Mouse (Mus musculus) gastrocnemius, postnatal 4 days (tissue): ENCODE measurements around the gene Npc2. TPM values are rescaled to one million over a fixed set of nuclear protein-coding genes. Genes with fewer than 3 reads are reported as not detected.
A peak's percentile ranks its signal among the peaks of the same experiment; 100 is the strongest.

ENCODE experiments used
- DNase-seq, 2 experiments: peaks; one replicate each; pipeline ENCODE4 v3.0.0; 2021 to 2022; ENCODE audit warnings: low spot score in 2 of 2, mixed read lengths in 2 of 2
- long read RNA-seq, 2 experiments: library from polyadenylated mRNA; stranded (forward); transcript quantifications; one replicate each; pipeline ENCODE4 v2.0.0; 2021
- total RNA-seq, 2 experiments: library from RNA; stranded (reverse); gene quantifications; 2 replicates each; pipeline ENCODE4 v1.2.3; 2021

The Npc2 gene
- total RNA-seq: 10 to 100 TPM; 40.4 to 44.1 TPM
- long read RNA-seq, experiment 1, transcript Npc2-201 (4 exons, 3,299 nt): major isoform, 108 of 110 reads
- long read RNA-seq, experiment 1, partial matches to known transcripts: 0 of 110 reads
- long read RNA-seq, experiment 1, other reads (novel, unspliced or antisense): 2 of 110 reads
- long read RNA-seq, experiment 2, transcript Npc2-201 (4 exons, 3,299 nt): major isoform, 99 of 103 reads
- long read RNA-seq, experiment 2, partial matches to known transcripts: 4 of 103 reads
- long read RNA-seq, experiment 2, other reads (novel, unspliced or antisense): 0 of 103 reads

DNA sequence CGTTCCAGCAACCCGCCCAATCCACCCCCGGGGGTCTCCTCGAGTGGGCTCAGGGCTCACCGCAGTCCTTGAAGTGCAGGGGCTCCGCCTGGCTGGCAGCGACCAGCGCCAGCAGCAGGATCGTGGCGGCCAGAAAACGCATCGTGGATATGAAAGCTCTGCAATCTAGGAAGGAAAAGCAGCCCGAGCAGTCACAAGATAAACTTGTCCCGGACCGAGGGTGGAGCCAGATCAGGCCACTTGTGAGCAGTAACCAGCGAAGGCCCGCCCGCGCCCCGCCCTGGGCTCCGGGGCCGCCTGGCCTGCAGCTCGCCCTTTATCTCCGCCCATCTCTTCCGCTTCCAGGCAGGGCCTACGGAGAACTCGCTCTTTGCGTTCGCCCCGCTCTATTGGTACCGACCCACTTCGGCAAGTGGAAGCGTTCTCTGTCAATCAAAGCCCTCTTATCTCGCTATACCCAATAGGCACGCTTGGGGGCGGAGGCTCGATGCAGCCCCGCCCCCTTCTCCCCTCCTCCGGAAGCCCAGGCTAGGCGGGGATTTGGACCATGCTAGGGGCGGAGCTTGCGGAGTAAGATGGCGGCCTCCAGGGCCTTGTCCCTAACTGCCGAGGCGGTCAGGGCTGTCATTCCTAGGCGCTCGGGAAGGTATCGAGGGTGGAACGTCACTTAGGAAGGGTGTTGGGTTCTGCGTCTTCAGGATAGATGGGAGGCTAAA is at the start of gene Npc2, which contains the start of gene Isca2:
Npc2 (minus strand) TSS at position 427 of the 716 bp plus-strand sequence.
Isca2 (plus strand) TSS at position 526 of the 716 bp plus-strand sequence.
- DNase-seq: peak; percentile 91 to 95

DNA sequence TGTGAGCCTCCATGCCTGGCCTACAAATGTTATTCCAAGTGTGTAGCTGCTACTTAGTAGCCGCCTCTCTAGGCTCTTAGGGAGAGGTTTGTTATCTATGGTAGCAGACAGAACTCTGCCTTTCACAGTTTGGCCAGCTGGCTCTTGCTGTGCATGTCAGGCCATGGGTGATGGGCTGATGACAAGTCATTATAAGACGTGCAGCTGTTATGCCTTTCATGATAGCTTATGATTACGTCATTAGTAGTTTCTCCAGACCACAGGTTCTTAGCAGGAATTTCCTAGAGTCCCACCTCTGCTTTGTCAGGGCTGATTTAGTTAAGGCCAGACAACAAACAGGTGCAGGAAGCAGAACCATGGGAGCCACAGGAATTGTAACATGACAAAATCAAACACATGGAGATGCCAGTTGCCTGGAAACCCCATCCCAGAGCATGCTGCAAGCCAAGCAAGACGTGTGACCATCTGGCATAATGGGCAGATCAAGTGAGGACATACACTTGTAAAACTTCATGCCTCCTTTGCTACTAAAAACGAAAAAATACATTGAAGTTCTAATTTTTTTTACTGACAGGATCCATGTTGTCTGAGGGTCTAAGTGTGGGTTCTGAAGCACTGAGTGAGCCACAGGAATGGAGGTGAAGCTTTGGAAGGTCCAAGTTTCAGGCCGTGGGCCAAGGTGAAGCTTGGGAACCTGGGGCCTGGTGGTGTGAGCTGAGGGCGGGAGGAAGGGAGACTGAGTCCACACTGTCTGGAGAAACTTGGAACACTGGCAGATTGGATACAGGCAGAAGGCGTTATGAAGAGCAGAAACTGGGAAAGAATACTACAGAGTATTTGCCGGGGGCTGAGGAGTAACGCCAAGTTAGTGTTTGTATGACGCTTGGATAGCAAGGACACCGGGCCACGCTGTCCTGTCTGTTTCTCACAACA is 46.5 kb upstream of the Npc2 start:
- DNase-seq: no peak

DNA sequence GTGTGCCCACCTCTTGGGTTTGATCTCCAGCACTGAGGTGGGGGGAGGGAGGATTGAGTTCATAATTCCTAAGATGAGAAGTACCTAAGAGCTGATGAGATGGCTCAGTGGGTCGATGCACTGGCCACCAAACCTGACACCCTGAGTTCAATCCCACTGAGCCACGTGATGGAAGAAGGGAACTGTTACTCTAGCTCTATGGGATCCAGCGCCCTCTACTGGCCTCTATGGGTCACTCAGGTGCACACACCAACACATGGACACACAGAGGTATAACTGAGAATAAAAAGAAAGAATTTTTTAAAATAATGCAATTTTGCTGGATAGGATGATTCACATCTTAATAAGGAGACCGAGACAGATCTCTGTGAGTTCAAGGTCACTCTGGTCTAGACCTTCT is 45.5 kb upstream of the Npc2 start:
- DNase-seq: no peak

DNA sequence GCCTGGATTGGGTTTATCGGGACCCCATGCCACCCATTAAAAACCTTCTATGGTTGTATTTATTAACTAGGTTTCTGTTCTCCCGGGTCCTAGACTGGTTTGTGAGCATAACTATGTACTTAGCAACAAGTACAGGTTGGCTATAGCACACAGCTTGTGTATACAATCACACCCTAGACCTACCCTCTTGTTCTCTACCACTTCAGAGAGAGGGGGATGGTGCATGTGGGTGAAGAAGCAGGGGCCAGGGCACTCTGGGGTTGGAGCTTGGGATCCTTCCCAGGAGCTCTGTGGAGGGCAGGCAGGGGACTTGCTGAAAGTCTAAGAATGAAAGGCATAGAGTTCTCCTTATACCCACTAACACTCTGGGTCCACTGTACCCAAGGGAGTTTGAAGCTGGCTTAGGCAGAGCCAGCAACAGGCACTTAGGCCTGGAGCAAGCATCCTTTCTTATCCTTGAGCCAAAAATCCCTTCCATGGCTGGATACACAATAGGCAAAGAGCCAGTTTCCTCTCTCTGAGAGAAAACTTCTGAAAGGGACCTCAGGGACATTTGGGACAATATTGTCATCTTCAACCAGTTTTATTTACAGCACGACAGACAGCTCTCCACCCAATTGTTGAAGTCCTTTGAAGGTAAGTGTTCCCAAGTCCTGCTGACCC is 41.8 kb upstream of the Npc2 start:
- DNase-seq: no peak

DNA sequence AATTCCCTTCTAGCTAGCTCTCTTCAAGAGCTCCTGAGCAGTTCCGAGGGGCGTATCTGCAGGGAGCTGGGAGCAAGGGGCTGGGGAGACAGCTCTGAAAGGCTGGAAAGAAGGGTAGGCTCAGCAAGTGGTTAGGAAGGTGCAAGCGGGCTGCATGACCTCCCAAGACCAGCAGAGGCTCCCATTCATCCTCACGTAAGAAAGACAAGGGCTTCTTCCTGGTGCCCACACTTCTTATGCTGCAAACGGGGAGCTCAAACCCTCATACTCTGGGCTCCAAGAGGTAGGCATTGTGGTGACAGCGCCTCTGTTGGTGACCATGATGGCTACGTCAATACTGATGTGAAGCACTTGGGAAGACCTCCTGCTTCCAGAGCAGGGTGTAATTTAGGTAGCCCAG is 40.8 kb upstream of the Npc2 start:
- DNase-seq: no peak

DNA sequence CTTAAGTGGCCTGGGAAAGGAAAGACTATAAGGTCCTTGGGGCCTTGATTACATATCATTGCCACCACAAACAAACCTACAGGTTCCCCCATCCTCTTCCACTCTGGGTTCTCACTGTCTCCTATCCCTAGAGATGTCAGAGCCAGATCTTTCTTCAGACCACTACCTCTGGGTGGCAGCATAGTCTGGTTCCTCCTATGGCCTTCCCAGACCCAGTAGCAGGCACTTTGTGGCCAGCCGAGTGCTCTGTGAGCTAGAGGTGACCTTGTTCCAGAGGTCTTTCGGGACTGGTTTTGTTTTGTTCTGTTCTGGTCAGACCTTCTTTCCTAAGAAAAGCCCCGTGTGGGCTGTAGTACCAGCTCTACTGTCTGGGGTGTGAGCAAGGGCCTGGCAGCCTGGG is 39.1 kb upstream of the Npc2 start:
- DNase-seq: no peak

DNA sequence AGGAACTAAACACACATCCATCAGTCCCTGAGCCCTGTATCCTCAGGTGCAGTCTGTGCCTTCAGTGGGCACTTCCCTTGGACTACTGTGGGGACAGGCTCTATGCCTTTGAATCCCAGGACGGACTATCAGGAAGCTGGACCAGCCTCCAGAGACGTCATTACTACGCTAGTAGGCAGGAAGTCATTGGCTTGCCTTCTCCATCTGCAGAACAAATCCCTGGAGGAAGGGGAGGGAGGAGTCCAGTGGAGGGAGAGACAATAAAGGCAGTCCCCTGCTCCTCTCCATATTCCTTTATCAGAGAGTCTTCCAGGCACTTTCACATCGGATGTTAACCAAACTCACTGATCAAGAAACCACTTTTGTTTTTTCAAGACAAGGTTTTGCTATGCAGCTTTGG is 38.6 kb upstream of the Npc2 start:
- no peak for DNase-seq

DNA sequence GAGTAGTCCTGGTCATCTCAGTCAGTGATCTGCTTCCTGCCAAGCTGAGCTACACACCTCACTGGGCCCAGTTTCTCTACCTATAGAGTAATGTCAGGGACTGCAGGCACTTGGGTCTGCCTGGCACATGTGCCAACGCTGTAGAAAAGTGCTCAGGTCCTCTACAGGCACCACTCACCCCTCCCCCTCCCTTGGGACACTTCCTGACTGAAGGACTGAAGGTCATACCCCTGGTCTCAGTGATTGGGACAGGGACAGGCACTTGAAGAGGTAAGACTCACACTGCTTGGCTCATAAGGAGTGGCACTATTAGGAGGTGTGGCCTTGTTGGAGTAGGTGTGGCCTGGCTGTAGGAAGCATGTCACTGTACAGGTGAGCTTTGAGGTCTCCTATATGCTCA is 37.9 kb upstream of the Npc2 start:
- no peak for DNase-seq

DNA sequence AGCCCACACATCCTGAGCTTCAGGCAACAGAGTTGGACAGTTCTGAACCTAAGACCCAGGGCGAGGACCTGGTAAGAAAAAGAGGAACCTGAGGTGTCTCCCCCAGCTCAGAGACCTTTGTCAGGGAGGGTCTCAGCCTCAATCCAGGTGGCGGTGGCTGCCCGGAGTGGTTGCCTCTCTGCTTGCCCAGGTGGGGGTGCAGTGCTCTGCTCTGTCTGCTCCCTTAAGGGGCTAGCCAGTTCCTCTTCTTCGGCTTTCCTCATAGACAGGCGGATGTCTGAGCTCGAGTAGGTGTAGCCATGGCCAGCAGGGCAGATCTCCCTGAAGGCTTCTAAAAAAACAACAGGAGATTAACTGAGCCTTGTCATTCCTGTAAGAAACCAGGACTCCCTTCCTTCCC is 36.1 kb upstream of the Npc2 start:
- DNase-seq: no peak

DNA sequence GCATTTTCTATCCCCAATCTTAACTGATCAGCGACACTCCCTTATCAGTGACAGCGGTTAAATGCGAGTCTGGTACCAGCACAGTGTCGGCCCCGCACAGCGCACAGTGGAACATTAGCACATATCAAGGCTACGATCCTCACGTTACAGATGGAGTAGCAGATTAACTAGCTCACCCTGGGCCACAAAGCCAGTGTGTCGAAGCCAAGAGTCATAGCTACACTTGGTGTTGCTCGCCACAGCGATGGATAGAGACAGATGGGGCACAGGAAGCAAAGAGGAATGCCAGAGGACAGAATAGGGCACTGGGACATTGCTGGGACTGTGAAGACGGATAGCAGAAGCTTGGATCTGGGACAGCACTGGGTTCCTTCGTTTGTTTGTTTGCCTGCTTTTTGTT is 34.4 kb upstream of the Npc2 start:
- DNase-seq: no peak

DNA sequence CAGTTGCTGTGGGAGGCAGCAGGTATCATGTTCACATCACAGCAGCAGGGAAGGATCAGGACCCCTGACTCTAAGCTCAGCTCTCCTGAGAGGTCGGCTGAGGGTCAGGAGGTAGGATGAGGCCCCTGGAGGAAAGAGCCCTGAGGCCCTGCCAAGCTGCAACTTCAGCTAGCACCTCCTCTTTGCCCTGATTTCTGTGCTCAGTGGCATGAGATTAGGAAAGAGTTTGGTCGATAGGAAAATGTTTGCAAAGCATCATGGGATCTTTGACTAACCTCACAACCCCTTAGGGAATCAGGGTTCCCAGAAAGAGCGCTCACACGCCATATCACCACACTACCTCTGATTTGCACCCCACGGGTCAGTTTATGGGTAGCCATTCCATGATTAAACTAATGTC is 33.8 kb upstream of the Npc2 start:
- DNase-seq: no peak

DNA sequence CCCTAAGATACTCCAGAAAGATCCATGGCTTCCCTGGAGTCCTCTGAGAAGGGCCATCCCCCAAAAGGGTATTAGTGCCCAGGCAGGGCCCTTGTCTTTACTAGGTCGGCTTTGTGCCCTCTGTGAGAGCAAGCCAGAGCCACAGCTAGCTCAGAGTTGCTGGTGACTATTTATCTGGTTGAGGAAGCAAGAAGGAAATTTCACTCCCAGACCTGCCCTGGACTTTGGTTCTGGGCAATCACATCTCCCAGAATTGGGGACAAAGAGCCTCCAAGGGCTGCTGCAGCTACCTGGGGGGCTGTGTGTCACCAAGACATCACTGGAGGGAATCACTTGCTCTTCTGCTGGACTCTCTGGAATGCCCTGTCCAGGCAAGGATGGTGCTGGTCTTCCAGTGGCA is 33.1 kb upstream of the Npc2 start:
- no peak for DNase-seq

DNA sequence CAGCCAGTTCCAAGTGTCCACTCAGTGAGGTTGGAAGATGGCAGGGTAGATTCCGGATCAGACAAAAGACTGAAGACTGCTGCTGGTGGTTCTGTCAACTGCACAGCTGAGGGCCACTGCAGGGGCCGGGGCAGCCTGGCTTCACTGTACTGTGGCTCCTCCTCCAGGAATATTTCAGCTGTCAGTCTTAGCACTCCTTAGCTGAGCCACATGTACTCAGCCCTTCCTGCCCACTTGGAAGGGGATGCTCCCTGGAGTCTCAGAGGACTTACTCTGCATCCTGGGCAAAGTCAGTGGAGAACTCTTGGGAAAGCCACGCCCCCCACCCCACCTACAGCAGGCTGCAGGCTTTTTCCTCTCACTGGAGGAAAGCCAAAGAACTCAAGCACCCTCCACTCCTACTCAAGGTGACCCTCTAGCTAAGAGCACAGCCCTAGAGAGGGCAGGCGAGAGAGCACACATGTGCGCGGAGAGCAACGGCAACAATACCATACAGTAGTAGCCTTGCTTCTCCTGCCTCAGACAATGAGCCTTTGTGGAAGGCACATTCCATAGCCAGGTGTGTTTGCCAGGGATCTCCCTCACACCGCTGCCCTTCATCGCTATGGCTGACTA is 32.4 kb upstream of the Npc2 start:
- DNase-seq: no peak

DNA sequence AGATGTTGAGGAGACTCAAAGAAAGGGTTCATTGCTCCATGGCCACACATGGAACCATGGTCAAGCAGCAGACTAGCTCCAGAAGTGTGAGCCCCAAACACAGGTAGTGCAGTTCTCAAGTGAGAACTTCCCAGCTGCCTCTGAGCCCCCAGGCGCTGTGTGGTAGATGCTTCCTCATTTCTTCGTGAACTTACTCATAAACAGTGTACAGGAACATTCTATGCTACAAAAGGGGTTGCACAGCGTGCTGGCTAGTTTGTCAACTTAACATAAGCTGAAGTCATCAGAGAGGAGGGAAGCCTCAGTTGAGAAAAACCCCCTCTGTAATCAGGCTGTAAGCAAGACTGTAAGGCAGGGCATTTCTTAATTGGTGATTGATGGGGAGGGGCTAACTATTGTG is 29.7 kb upstream of the Npc2 start:
- no peak for DNase-seq

DNA sequence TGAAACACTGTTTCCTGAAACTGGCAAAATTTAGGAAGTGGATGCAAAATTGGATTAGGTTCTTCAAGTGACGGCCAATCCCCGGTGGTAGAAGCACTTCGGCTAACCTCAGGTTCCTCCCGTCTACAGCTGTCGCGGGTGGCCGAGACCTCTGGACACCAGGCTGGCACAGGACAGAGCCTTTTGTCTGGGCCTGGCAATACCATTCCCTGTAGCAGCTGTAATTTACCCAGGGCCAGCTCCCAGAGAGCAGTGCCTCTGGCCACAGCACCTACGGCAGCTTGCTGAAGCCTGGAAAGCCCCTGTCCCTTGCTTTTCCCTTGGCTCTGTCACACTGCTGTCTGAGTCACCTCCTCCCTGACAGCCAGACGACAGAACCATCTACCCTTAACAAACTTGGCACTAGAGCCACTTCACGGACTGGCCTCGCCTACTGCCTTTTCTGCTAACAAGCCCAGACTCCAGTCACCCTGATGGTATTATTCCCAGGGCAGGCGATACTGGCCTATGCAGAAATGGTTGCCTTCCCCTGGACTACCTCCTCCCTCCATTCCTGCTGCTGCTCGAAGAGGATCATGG is 28.7 kb upstream of the Npc2 start:
- DNase-seq: no peak

DNA sequence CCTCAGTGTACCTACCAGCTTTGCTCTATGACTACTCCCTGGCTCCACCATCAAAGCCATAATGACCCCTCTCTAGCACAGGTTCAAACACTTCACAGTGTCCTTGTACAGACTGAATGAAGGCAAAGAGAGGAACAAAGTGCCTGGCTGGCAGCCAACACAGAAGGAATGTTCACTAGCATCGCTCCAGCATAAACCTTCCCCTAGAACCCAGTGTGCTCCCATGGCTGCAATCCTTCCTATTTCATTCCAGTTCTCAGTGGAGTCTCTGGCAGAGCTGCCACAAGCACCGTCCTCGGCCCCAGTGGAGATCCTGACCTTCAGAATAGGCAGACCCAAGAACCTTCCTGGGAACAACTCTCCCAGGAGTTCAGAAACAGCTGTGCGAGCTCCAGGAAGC is 27.5 kb upstream of the Npc2 start:
- DNase-seq: no peak

DNA sequence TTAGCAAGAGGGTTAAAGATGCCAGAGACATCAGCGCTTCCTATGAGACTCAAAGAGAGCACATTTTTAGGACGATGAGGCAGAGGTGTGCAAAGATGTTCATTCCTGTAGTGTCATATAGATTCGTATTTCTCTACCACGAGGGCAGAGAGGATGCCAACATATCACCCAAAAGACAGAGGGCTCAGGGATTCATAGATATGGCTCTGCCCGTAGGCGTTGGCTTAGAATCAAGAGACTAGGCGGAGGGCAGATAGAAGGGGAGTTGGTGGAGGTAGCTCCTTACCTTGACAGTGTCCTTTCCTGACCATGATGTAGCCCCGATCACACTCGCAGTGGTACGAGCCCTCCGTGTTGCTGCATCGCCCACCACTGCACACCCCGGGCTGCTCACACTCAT is 26.1 kb upstream of the Npc2 start:
- no peak for DNase-seq

DNA sequence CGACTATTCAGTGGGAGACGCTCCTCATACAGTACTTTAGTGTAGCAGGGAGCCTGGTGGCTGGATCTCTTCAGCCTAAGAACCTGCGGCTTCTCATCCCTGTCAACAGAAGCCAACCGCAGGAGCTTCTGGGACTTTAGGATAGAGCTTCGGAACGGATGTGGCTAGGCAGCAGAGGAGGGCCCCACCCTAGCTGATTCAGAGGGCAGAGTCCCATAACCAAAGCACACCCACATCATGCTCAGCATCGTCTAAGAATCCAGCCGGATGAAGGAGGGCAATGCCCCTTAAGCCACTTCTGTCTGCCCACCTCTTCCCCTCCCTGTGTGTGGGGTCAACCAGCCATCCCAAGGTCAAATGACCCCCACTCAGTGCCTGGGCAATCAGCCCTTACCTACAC is 21.7 kb upstream of the Npc2 start:
- no peak for DNase-seq

DNA sequence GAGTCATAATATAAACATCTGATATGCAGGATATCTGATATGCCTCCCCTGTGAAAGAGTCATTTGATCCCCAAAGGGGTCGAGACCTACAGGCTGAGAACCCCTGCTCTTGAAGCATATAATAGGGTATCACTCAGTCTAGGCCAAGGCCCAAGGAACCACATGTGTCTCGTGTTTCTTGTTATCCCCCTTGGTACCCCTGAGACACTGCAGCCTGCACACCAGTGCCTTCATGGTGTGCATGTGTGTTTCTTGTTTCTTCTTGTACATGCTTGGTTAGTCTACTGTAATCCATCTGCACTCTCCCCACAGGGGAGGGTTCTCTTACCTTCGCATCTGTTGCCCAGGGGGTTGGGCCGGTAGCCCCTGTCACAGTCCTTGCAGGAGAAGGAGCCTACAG is 19.7 kb upstream of the Npc2 start:
- DNase-seq: no peak

DNA sequence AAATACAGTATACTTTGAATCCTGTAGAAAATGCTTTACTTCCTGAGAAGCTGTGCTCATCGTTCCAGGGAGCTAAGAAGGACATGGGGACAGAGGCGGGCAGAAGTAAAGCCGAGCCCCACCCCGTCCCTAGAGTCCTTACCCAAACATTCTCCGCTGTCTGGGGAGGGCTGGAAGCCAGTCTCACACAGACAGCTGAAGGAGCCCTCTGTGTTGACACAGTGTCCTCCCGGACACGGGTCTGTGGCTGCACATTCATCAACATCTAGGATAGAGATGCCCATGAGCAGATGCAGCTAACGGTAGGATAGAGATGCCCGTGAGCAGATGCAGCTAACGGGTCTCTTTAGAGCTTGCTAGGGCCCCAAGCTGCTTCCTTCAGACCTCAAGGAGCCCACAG is 17.9 kb upstream of the Npc2 start:
- DNase-seq: no peak

DNA sequence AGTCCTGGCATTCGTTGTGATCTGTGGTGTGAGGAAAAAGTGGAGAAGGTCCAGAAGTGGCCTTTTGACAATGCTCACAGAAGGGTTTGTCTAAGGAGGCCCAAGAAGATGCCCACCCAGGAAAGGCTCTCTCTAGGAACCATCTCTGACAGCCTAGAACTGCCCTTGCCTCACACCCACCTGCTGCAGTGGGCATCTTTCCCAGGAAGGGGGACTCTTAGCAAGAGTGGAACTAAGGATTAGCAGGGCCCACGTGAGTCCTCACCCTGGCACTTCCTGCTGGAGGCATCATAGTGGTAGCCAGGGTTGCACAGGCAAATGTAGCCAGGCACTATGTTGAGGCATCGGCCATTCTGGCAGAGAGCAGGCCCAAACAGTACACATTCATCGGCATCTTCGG is 13.1 kb upstream of the Npc2 start:
- DNase-seq: no peak
